Mouse (Mus musculus) adrenal gland, postnatal 14 days (tissue): ENCODE measurements around the gene Izumo1r. TPM values are rescaled to one million over a fixed set of nuclear protein-coding genes. Genes with fewer than 3 reads are reported as not detected.

Source experiments
- DNase-seq: peaks from one replicate; pipeline ENCODE4 v3.0.0; 2021; ENCODE audit warnings: mixed read lengths
- long read RNA-seq, 2 experiments: library from polyadenylated mRNA; stranded (forward); transcript quantifications; one replicate each; pipeline ENCODE4 v2.0.0; 2021
- total RNA-seq: library from RNA; stranded (reverse); gene quantifications from 2 replicates; pipeline ENCODE4 v1.2.3, GENCODE M21; 2021

Izumo1r gene
- total RNA-seq, result 2.4 TPM in 1 of 2 replicates, not detected in the other
- long read RNA-seq, experiment 1, result 0 reads
- long read RNA-seq, experiment 2, result 0 reads

- no peak for DNase-seq
Observed at GRCm38 (mm10) chr9:14903581-14904378, at the start of gene Izumo1r. TSS of gene Izumo1r (minus strand) at chr9:14903949.

- DNase-seq, result no peak
Observed at GRCm38 (mm10) chr9:14951072-14951471, 47.3 kb upstream of the Izumo1r start.

GRCm38 (mm10) chr9:14948843-14949242 lies 45.1 kb upstream of the Izumo1r start:
- DNase-seq, result no peak

GRCm38 (mm10) chr9:14946677-14947076 lies 42.9 kb upstream of the Izumo1r start:
- no peak for DNase-seq

GRCm38 (mm10) chr9:14945919-14946318 lies 42.2 kb upstream of the Izumo1r start:
- no peak for DNase-seq

- no peak for DNase-seq
Observed at GRCm38 (mm10) chr9:14942143-14942720, 38.5 kb upstream of the Izumo1r start.

- DNase-seq, result no peak
Observed at GRCm38 (mm10) chr9:14939610-14940009, 35.9 kb upstream of the Izumo1r start.

GRCm38 (mm10) chr9:14937308-14937707 lies 33.6 kb upstream of the Izumo1r start:
- no peak for DNase-seq

- DNase-seq, result no peak
Observed at GRCm38 (mm10) chr9:14934851-14935250, 31.1 kb upstream of the Izumo1r start.

- DNase-seq, result no peak
Observed at GRCm38 (mm10) chr9:14931943-14932342, 28.2 kb upstream of the Izumo1r start.

GRCm38 (mm10) chr9:14931211-14931610 lies 27.5 kb upstream of the Izumo1r start:
- DNase-seq, result no peak

GRCm38 (mm10) chr9:14926593-14926992 lies 22.8 kb upstream of the Izumo1r start:
- no peak for DNase-seq

GRCm38 (mm10) chr9:14923625-14924024 lies 19.9 kb upstream of the Izumo1r start:
- DNase-seq, result no peak

- no peak for DNase-seq
Observed at GRCm38 (mm10) chr9:14921971-14922560, 18.3 kb upstream of the Izumo1r start.

- DNase-seq, result no peak
Observed at GRCm38 (mm10) chr9:14921254-14921653, 17.5 kb upstream of the Izumo1r start.

- DNase-seq, result no peak
Observed at GRCm38 (mm10) chr9:14920608-14921007, 16.9 kb upstream of the Izumo1r start.

- no peak for DNase-seq
Observed at GRCm38 (mm10) chr9:14918825-14919668, 15.3 kb upstream of the Izumo1r start.

GRCm38 (mm10) chr9:14917661-14918060 lies 13.9 kb upstream of the Izumo1r start:
- DNase-seq, result no peak

- DNase-seq, result no peak
Observed at GRCm38 (mm10) chr9:14912037-14912436, 8.3 kb upstream of the Izumo1r start.

- DNase-seq, result no peak
Observed at GRCm38 (mm10) chr9:14909981-14910380, 6.2 kb upstream of the Izumo1r start.

- DNase-seq, result no peak
Observed at GRCm38 (mm10) chr9:14907816-14908415, 4.2 kb upstream of the Izumo1r start.

- DNase-seq, result no peak
Observed at GRCm38 (mm10) chr9:14905956-14906355, 2.2 kb upstream of the Izumo1r start.
